Mouse (Mus musculus) neural tube, embryonic 11.5 days (tissue): ENCODE data around the gene Ly6g6d. TPM values are rescaled to one million over a fixed set of nuclear protein-coding genes. Genes with fewer than 3 reads are reported as not detected.

ENCODE experiments used
- ATAC-seq: fragments of 200-750 bp; cut with Nextera tagmentation; 2 replicates; pipeline ENCODE4 v1.8.0; 2017; ENCODE audit warnings: moderate number of reproducible peaks, mild to moderate bottlenecking, moderate TSS enrichment, moderate library complexity; ENCODE audit not compliant: insufficient read depth, low FRiP score, low TSS enrichment
- DNase-seq: peaks from one replicate; pipeline ENCODE4 v3.0.0-alpha.2; 2015; ENCODE audit warnings: low spot score
- H3K27ac ChIP-seq: fragments of 300-500 bp; sonication (generic); 2 replicates; pipeline ENCODE4 v1.5.1; 2014; ENCODE audit warnings: low read depth, mild to moderate bottlenecking, low read length
- H3K27me3 ChIP-seq: fragments of 300-500 bp; sonication (generic); 2 replicates; pipeline ENCODE4 v1.6.1; 2014; ENCODE audit warnings: mild to moderate bottlenecking, low read length, mixed read lengths; ENCODE audit not compliant: control insufficient read depth, insufficient read depth
- H3K36me3 ChIP-seq: fragments of 300-500 bp; sonication (generic); 2 replicates; pipeline ENCODE4 v1.6.1; 2014; ENCODE audit warnings: mild to moderate bottlenecking, low read length, moderate library complexity, mixed read lengths; ENCODE audit not compliant: control insufficient read depth, insufficient read depth
- H3K4me1 ChIP-seq: fragments of 300-500 bp; sonication (generic); 2 replicates; pipeline ENCODE4 v1.6.1; 2014; ENCODE audit warnings: low read length, mixed read lengths; ENCODE audit not compliant: control insufficient read depth, insufficient read depth
- H3K4me2 ChIP-seq: fragments of 300-500 bp; sonication (generic); 2 replicates; pipeline ENCODE4 v1.6.1; 2014; ENCODE audit warnings: low read depth, mild to moderate bottlenecking, moderate library complexity
- H3K4me3 ChIP-seq: fragments of 300-500 bp; sonication (generic); 2 replicates; pipeline ENCODE4 v1.5.1; 2014; ENCODE audit warnings: low read depth, low read length
- H3K9ac ChIP-seq: fragments of 300-500 bp; sonication (generic); 2 replicates; pipeline ENCODE4 v1.6.1; 2014; ENCODE audit warnings: mild to moderate bottlenecking, low read length
- H3K9me3 ChIP-seq: fragments of 300-500 bp; sonication (generic); 2 replicates; pipeline ENCODE4 v1.6.1; 2016; ENCODE audit warnings: low read length; ENCODE audit not compliant: control insufficient read depth
- WGBS: fragments of 180-500 bp; shearing (Covaris S2); extraction: QIAGEN DNeasy Blood & Tissue Kit; methylation state at CpG from one replicate; pipeline ENCODE4 v1.1.7; 2014; 5-methylcytosine and 5-hydroxymethylcytosine counted together
- polyA plus RNA-seq: library from polyadenylated mRNA; unstranded; fragments of >200 nt; fragmentation: Nextera tagmentation; extraction: Ambion mirVana; gene quantifications from 2 replicates; pipeline ENCODE4 v1.2.1, GENCODE M21; 2014

Ly6g6d gene
- polyA plus RNA-seq, 1 experiment from 2014 or later, result 1.0 TPM

DNA sequence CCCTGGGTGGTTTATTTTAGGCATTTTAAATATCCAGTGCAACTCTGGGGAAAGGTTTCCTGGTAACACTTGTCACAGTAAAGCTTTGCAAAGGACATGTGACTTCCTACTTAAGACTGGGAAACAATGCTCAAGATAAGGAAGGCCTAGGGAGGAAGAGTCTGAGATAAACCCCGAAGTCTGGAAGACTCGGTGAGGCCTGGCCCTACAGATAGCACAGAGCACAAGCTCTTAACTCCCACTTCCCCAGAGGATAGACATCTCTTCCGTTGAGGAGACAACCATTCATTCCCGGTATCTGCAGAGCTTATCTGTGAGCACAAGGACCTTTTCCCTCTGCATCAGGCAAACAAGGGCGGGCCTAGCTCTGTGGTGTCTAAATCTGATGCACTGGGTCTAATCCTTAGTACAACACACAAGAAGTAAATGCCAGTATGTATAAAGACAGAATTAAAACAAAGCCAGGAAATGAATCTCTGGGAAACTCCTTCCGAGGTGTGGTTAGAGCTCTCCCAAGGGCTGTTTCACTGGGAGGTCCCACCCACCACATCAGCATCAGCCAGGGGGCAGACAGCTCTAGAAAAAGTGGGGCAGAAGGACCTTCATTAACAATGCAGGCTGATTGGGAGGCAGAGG, 55.9 kb downstream of the Ly6g6d start:
- WGBS, result 74% methylated on average over 6 of the region's 6 CpGs
- Histone ChIP-seq H3K4me3 (no peak overlapping the region), H3K36me3 (no peaks in the 10 kb centered on the region), H3K9ac (no peak overlapping the region), H3K4me2 (no peak overlapping the region), H3K27ac (no peak overlapping the region), H3K9me3 (no peaks in the 10 kb centered on the region), H3K4me1 (no peaks in the 10 kb centered on the region), H3K27me3 (no peaks in the 10 kb centered on the region)
- DNase-seq (no peak), ATAC-seq (no peak)

Other genes starting within 250 kb of the Ly6g6d start
- 20.3 and 24.7 TPM in 2 replicates for gene Stk19, start 241.1 kb downstream of the Ly6g6d start, polyA plus RNA-seq
- gene Dxo, start 241.0 kb downstream of the Ly6g6d start, polyA plus RNA-seq, result 69.4 and 71.0 TPM in 2 replicates
- gene Skiv2l, start 227.9 kb downstream of the Ly6g6d start, polyA plus RNA-seq, result 45.0 and 55.7 TPM in 2 replicates
- gene Nelfe, start 227.7 kb downstream of the Ly6g6d start, polyA plus RNA-seq, result 125 and 132 TPM in 2 replicates
- 2.6 and 2.9 TPM in 2 replicates for gene Cfb, start 215.5 kb downstream of the Ly6g6d start, polyA plus RNA-seq
- gene Zbtb12, start 198.6 kb downstream of the Ly6g6d start, polyA plus RNA-seq, result 1.7 and 2.1 TPM in 2 replicates
- not detected in 2 replicates for gene Gm20547, start 196.0 kb downstream of the Ly6g6d start, polyA plus RNA-seq
- gene C2, start 179.8 kb downstream of the Ly6g6d start, polyA plus RNA-seq, result 0.57 and 0.86 TPM in 2 replicates
- gene Ehmt2, start 179.6 kb downstream of the Ly6g6d start, polyA plus RNA-seq, result 62.7 and 70.3 TPM in 2 replicates
- gene Slc44a4, start 163.6 kb downstream of the Ly6g6d start, polyA plus RNA-seq, result not detected in 2 replicates
- gene Neu1, start 146.8 kb downstream of the Ly6g6d start, polyA plus RNA-seq, result 16.4 and 16.8 TPM in 2 replicates
- gene Hspa1b, start 118.8 kb downstream of the Ly6g6d start, polyA plus RNA-seq, result 0.13 and 0.37 TPM in 2 replicates
- not detected in 2 replicates for gene Gm20481, start 108.2 kb downstream of the Ly6g6d start, polyA plus RNA-seq
- gene Hspa1a, start 105.9 kb downstream of the Ly6g6d start, polyA plus RNA-seq, result 1.1 and 1.9 TPM in 2 replicates
- gene Hspa1l, start 105.4 kb downstream of the Ly6g6d start, polyA plus RNA-seq, result 1.8 and 2.0 TPM in 2 replicates
- 209 and 211 TPM in 2 replicates for gene Lsm2, start 96.2 kb downstream of the Ly6g6d start, polyA plus RNA-seq
- 109 and 114 TPM in 2 replicates for gene Vars, start 77.1 kb downstream of the Ly6g6d start, polyA plus RNA-seq
- 0.08 TPM in 1 of 2 replicates, not detected in the other for gene Vwa7, start 61.5 kb downstream of the Ly6g6d start, polyA plus RNA-seq
- 3.9 and 5.2 TPM in 2 replicates for gene Sapcd1, start 50.0 kb downstream of the Ly6g6d start, polyA plus RNA-seq
- gene Msh5, start 31.3 kb downstream of the Ly6g6d start, polyA plus RNA-seq, result 4.1 and 6.2 TPM in 2 replicates
- 82.8 and 89.7 TPM in 2 replicates for gene Clic1, start 28.1 kb downstream of the Ly6g6d start, polyA plus RNA-seq
- 638 and 659 TPM in 2 replicates for gene Ddah2, start 19.0 kb downstream of the Ly6g6d start, polyA plus RNA-seq
- gene Ly6g6c, start 12.7 kb downstream of the Ly6g6d start, polyA plus RNA-seq, result 0.43 TPM in 1 of 2 replicates, not detected in the other
- 1.5 and 2.0 TPM in 2 replicates for gene Mpig6b, start 11.9 kb downstream of the Ly6g6d start, polyA plus RNA-seq
- 0.39 and 0.46 TPM in 2 replicates for gene Ly6g6e, start 1.2 kb downstream of the Ly6g6d start, polyA plus RNA-seq
- 1.3 and 1.4 TPM in 2 replicates for gene Ly6g6f, start 7.5 kb upstream of the Ly6g6d start, polyA plus RNA-seq
- 50.5 and 59.9 TPM in 2 replicates for gene Abhd16a, start 11.2 kb upstream of the Ly6g6d start, polyA plus RNA-seq
- gene Ly6g5c, start 30.2 kb upstream of the Ly6g6d start, polyA plus RNA-seq, result not detected in 2 replicates
- gene Ly6g5b, start 37.4 kb upstream of the Ly6g6d start, polyA plus RNA-seq, result 0.45 and 0.78 TPM in 2 replicates
- 26.1 and 28.9 TPM in 2 replicates for gene Gpank1, start 43.4 kb upstream of the Ly6g6d start, polyA plus RNA-seq
- gene Csnk2b, start 44.0 kb upstream of the Ly6g6d start, polyA plus RNA-seq, result 303 and 319 TPM in 2 replicates
- 7.0 and 7.6 TPM in 2 replicates for gene D17H6S53E, start 48.3 kb upstream of the Ly6g6d start, polyA plus RNA-seq
- gene Apom, start 54.0 kb upstream of the Ly6g6d start, polyA plus RNA-seq, result 0.81 and 0.93 TPM in 2 replicates
- 99.4 and 105 TPM in 2 replicates for gene Bag6, start 57.1 kb upstream of the Ly6g6d start, polyA plus RNA-seq
- 185 and 194 TPM in 2 replicates for gene Prrc2a, start 86.8 kb upstream of the Ly6g6d start, polyA plus RNA-seq
- 4.1 and 6.7 TPM in 2 replicates for gene Aif1, start 98.0 kb upstream of the Ly6g6d start, polyA plus RNA-seq
- gene Lst1, start 110.4 kb upstream of the Ly6g6d start, polyA plus RNA-seq, result 5.8 and 9.1 TPM in 2 replicates
- 0.27 TPM in 1 of 2 replicates, not detected in the other for gene Ltb, start 116.4 kb upstream of the Ly6g6d start, polyA plus RNA-seq
- 0.16 TPM in 1 of 2 replicates, not detected in the other for gene Tnf, start 123.9 kb upstream of the Ly6g6d start, polyA plus RNA-seq
- gene Lta, start 127.3 kb upstream of the Ly6g6d start, polyA plus RNA-seq, result 0.28 TPM in 1 of 2 replicates, not detected in the other
- gene Gm16181, start 142.8 kb upstream of the Ly6g6d start, polyA plus RNA-seq, result 0.50 TPM in 1 of 2 replicates, not detected in the other
- gene Atp6v1g2, start 155.6 kb upstream of the Ly6g6d start, polyA plus RNA-seq, result 14.1 and 16.8 TPM in 2 replicates
- 4.7 and 5.0 TPM in 2 replicates for gene Nfkbil1, start 157.7 kb upstream of the Ly6g6d start, polyA plus RNA-seq
- gene Ddx39b, start 163.7 kb upstream of the Ly6g6d start, polyA plus RNA-seq, result 634 and 672 TPM in 2 replicates
- gene H2-D1, start 184.7 kb upstream of the Ly6g6d start, polyA plus RNA-seq, result 47.9 and 56.5 TPM in 2 replicates
- gene H2-Q1, start 242.3 kb upstream of the Ly6g6d start, polyA plus RNA-seq, result not detected in 2 replicates